17 mouse cellular contexts compared by ENCODE assay signal in the genomic region with DNA sequence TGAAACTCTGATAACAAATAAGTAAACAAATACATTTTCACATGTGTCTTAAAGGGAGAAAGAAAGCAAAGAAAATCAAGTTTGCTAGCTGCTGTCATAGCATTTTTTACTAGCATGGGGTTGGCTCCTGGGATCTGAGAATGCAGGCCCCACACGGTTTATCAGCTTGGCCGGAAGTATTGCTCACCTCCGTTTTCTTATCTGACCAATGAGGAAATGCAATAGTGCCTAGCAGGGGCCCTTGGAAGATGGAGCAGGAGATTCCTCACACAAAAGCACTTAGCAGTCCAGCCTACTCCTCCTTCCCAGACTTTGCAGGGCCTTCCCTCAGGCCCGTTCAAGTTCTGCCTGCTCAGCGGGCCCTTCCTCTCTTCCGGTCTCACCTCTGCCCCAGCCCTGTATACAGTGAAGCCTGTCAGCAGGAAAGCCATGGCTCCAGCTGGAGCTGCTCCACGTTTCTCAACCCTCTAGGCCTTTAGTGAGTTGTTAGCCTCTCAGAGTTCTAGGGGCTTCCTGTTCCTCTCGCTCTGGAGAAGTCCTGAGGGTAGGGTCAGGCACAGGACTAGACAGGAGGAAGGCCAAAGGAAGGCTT.
DNase-seq lines count a peak whose midpoint lies in the region; ATAC-seq and TF ChIP-seq lines count a peak whose summit lies in the region.
"Had no signal": no experiment of that assay in that cellular context is flagged by ENCODE, and none has a peak within 500 bp of the region (broad histone marks: within the 10 kb centered on the region; RNA-seq: fewer than 3 reads in every experiment).

No protein-coding gene starts in this region.

- no peak for TF ChIP-seq EP300 in lung, postnatal 0 days (IDR thresholded peaks at IDR 0.05)

- H3K4me2 ChIP-seq in forebrain, embryonic 14.5 days (ENCODE audit: low read length), result no peak overlapping the region
- H3K4me2 ChIP-seq in kidney, embryonic 14.5 days (replicated peaks; ENCODE audit: low read depth, low read length), result no peak overlapping the region
- H3K4me2 ChIP-seq in lung, postnatal 0 days (replicated peaks; ENCODE audit: low read depth, low read length), result no peak overlapping the region
- H3K4me2 ChIP-seq: forebrain, embryonic 13.5 days; liver, embryonic 15.5 days; stomach, embryonic 15.5 days had no signal

- no peak for TF ChIP-seq POLR2A in lung, adult 2 months (IDR thresholded peaks at IDR 0.05; ENCODE audit: borderline replicate concordance, extremely low read depth, low read depth, low read length)

- ATAC-seq in forebrain, embryonic 14.5 days, result no peak
- ATAC-seq in kidney, embryonic 14.5 days (ENCODE audit: low FRiP score, low TSS enrichment), result no peak
- peak; percentile 58 for ATAC-seq in lung, postnatal 0 days
- ATAC-seq in megakaryocyte, adult 5-6 weeks (ENCODE audit: poor library complexity, severe bottlenecking), result peak; percentile 71
- ATAC-seq: forebrain, embryonic 13.5 days; hindbrain, embryonic 16.5 days had no signal

- 0 out of 2 replicates have a peak, but pooled peaks cover 3% of the 10 kb centered on the region for H3K36me3 ChIP-seq in forebrain, embryonic 10.5 days (replicated peaks)
- no peaks in the 10 kb centered on the region for H3K36me3 ChIP-seq in forebrain, embryonic 14.5 days (ENCODE audit: control insufficient read depth, insufficient read depth, low read length)
- no peaks in the 10 kb centered on the region for H3K36me3 ChIP-seq in kidney, embryonic 14.5 days (ENCODE audit: control insufficient read depth, insufficient read depth, low read length)
- H3K36me3 ChIP-seq in lung, postnatal 0 days (ENCODE audit: insufficient read depth, low read length), result no peaks in the 10 kb centered on the region
- H3K36me3 ChIP-seq: liver, embryonic 15.5 days; stomach, embryonic 15.5 days had no signal

- DNase-seq in forebrain, embryonic 10.5 days (ENCODE audit: extremely low spot score, low spot score), result no peak
- DNase-seq in forebrain, embryonic 14.5 days (ENCODE audit: low spot score), result no peak
- DNase-seq in kidney, postnatal 36 days, result no peak
- peak; percentile 40 for DNase-seq in lung, postnatal 0 days (ENCODE audit: low spot score)
- DNase-seq in lung, adult 2 months, result no peak
- no peak for DNase-seq in ovary, postnatal 36 days (ENCODE audit: low spot score)
- DNase-seq: adrenal gland, postnatal 10 days; cerebellum, adult 11 months; cerebellum, postnatal 14 days; gastrocnemius, postnatal 36 days; spleen, adult 18-20 months had no signal

- H3K9me3 ChIP-seq in forebrain, embryonic 10.5 days, result peaks cover 5% of the 10 kb centered on the region; the same call in 1 of the 2 replicates
- no peaks in the 10 kb centered on the region for H3K9me3 ChIP-seq in forebrain, embryonic 14.5 days (replicated peaks; ENCODE audit: control insufficient read depth, low read length)
- peaks cover 3% of the 10 kb centered on the region; the same call in 1 of the 2 replicates for H3K9me3 ChIP-seq in kidney, embryonic 14.5 days (ENCODE audit: control insufficient read depth, low read length)
- no peaks in the 10 kb centered on the region for H3K9me3 ChIP-seq in lung, postnatal 0 days (ENCODE audit: low read length)
- H3K9me3 ChIP-seq: liver, embryonic 15.5 days; stomach, embryonic 15.5 days had no signal

- peak overlapping the region; percentile 41; the same call in 1 of the 2 replicates for H3K27ac ChIP-seq in forebrain, embryonic 10.5 days
- no peak overlapping the region for H3K27ac ChIP-seq in forebrain, embryonic 14.5 days (ENCODE audit: low read depth, low read length)
- peak overlapping the region; percentile 30; the same call in 1 of the 2 replicates for H3K27ac ChIP-seq in kidney, embryonic 14.5 days (ENCODE audit: low read depth, low read length)
- no peak overlapping the region for H3K27ac ChIP-seq in lung, postnatal 0 days (ENCODE audit: low read length)
- H3K27ac ChIP-seq: forebrain, embryonic 13.5 days; liver, embryonic 15.5 days; stomach, embryonic 15.5 days had no signal

- H3K9ac ChIP-seq in forebrain, embryonic 14.5 days (ENCODE audit: low read length), result no peak overlapping the region
- 0 out of 2 replicates have a peak overlapping the region, but pooled peaks have one; percentile 0 for H3K9ac ChIP-seq in kidney, embryonic 14.5 days (ENCODE audit: low read depth, low read length)
- H3K9ac ChIP-seq in lung, postnatal 0 days (replicated peaks; ENCODE audit: low read depth), result no peak overlapping the region
- H3K9ac ChIP-seq: forebrain, embryonic 13.5 days; liver, embryonic 15.5 days; stomach, embryonic 15.5 days had no signal

- H3K4me3 ChIP-seq in forebrain, embryonic 10.5 days, result no peak overlapping the region
- no peak overlapping the region for H3K4me3 ChIP-seq in forebrain, embryonic 14.5 days (ENCODE audit: low read depth, low read length)
- H3K4me3 ChIP-seq in kidney, embryonic 14.5 days (ENCODE audit: low read length), result no peak overlapping the region
- H3K4me3 ChIP-seq in lung, postnatal 0 days (ENCODE audit: low read depth, low read length), result no peak overlapping the region
- H3K4me3 ChIP-seq in lung, adult 2 months (replicated peaks; ENCODE audit: extremely low read depth, low read depth, low read length), result no peak overlapping the region
- H3K4me3 ChIP-seq: forebrain, embryonic 13.5 days; liver, embryonic 15.5 days; stomach, embryonic 15.5 days had no signal

- 77% methylated on average over 8 of the region's 8 CpGs for WGBS in forebrain, embryonic 10.5 days
- 83% methylated on average over 8 of the region's 8 CpGs for WGBS in forebrain, embryonic 14.5 days
- WGBS in kidney, embryonic 14.5 days, result 47% methylated on average over 8 of the region's 8 CpGs
- WGBS in lung, postnatal 0 days, result 36% methylated on average over 8 of the region's 8 CpGs
- WGBS in lung, adult 2 months, result 45% methylated on average over 8 of the region's 8 CpGs

- no peak for TF ChIP-seq CTCF in lung, postnatal 0 days (IDR thresholded peaks at IDR 0.05)
- no peak for TF ChIP-seq CTCF in lung, adult 2 months (IDR thresholded peaks at IDR 0.05; ENCODE audit: insufficient read depth, low read length)

- peaks cover 19% of the 10 kb centered on the region for H3K4me1 ChIP-seq in forebrain, embryonic 10.5 days
- H3K4me1 ChIP-seq in forebrain, embryonic 14.5 days (ENCODE audit: control insufficient read depth, insufficient read depth, low read length), result peaks cover 9% of the 10 kb centered on the region
- peaks cover 10% of the 10 kb centered on the region for H3K4me1 ChIP-seq in kidney, embryonic 14.5 days (ENCODE audit: control insufficient read depth, insufficient read depth, low read length)
- H3K4me1 ChIP-seq in lung, postnatal 0 days (ENCODE audit: insufficient read depth, low read depth, low read length), result peaks cover 4% of the 10 kb centered on the region; the same call in 1 of the 2 replicates
- no peaks in the 10 kb centered on the region for H3K4me1 ChIP-seq in lung, adult 2 months (ENCODE audit: control insufficient read depth, insufficient read depth, low read length)
- H3K4me1 ChIP-seq: liver, embryonic 15.5 days; stomach, embryonic 15.5 days had no signal

- H3K27me3 ChIP-seq in forebrain, embryonic 10.5 days (ENCODE audit: poor library complexity, severe bottlenecking), result peaks cover 80% of the 10 kb centered on the region
- no peaks in the 10 kb centered on the region for H3K27me3 ChIP-seq in forebrain, embryonic 14.5 days (replicated peaks; ENCODE audit: control insufficient read depth, insufficient read depth, low read length)
- no peaks in the 10 kb centered on the region for H3K27me3 ChIP-seq in kidney, embryonic 14.5 days (ENCODE audit: control insufficient read depth, insufficient read depth, low read length)
- no peaks in the 10 kb centered on the region for H3K27me3 ChIP-seq in lung, postnatal 0 days (replicated peaks; ENCODE audit: insufficient read depth, low read length)
- H3K27me3 ChIP-seq: forebrain, embryonic 13.5 days; liver, embryonic 15.5 days; stomach, embryonic 15.5 days had no signal

Comparison
In these comparisons a context has a peak if more than half of its experiments do, and no peak if none do; other contexts are left out.
1. H3K27ac ChIP-seq: peak in forebrain, embryonic 10.5 days (single experiment) and kidney, embryonic 14.5 days (single experiment); none in forebrain, embryonic 14.5 days (single experiment) and lung, postnatal 0 days (single experiment).
2. ATAC-seq: peak in lung, postnatal 0 days (single experiment) and megakaryocyte, adult 5-6 weeks (single experiment); none in forebrain, embryonic 14.5 days (single experiment) and kidney, embryonic 14.5 days (single experiment).